Mouse (Mus musculus) embryo, embryonic 10.5 days (tissue): ENCODE measurements at regions not wholly inside any gene's neighbourhood (a gene's known extent, or its start where the extent isn't known, plus 50 kb on each side); places are given as distances from the start of the nearest gene placed in this dataset.
A peak's percentile ranks its signal among the peaks of the same experiment; 100 is the strongest.

Experiments used
- DNase-seq: peaks from one replicate; pipeline ENCODE4 v3.0.0-alpha.2; 2015; ENCODE audit warnings: low spot score

DNA sequence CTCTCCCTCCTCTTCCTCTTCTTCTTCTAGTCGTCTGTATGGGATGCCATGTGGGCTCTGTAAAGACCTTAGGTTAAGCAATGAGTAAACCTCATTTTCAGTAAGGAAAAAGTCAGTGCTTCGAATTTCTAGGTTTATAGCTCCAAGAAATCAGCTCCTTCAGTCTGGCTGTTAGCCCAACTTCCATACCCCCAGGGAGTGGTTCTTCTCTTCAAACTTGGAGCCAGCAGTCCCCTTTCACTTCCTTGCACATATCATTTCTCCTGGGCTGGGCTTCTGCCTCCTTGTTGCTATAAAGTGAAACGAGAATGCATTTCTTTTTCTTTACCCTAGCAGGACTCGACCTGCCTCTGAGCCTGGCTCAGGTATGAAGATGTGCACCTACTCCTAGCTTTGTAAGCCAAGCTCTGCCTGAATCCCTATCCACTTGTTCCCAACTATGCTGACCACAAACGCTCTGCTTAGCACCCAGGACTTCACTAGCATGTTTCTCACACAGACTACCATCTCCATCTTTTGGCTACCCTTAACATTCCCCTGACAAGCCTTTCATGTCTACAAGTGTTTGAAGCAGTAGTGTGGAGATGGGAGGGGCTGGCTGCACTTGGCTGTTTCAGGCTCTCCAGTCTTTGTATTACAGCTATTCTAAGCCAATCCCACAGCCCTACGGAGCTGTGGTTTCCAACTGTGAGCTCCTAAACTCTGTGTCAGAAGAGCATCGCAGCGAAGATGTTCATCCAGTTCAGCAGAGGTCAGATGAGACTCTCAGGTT is 243.8 kb upstream of the Tprg start:
- no peak for DNase-seq

DNA sequence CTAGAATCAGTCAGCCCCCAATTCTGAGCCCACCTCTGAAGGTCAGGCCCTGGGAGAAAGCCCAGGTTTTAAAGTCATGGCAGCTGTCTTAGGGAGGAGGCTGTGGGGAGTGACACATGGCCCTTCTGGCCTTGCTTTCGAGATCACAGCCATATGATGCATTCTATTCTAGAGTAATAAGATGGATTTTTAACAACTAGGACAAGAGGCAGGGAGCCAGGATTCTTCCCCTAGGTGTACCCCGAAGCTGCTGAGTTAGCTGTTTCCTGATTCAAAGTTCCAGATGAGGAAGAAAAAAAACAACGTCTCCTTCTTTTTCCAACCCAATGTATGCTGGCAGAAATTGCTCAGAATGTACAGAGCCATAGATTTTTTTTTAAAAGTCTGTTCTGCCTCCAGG is 242.0 kb upstream of the Tprg start:
- no peak for DNase-seq

DNA sequence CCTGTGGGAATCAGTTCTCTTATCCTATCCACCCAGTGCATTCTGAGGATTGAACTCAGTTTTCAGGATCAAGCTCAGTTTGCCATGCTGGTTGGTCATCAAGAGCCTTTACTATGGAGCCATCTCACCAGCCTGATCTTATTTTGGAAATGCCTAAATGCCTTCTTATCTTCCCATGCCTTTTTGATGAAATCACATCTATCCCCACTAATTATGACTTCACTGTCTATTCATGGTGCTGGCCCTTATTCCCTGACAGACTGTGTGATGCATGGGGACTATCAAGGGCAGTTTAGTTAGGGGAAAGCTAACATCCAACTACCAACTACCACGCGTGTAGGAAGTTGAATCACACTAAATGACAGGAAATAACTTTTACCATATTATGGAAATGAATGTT is 238.9 kb upstream of the Tprg start:
- DNase-seq = no peak

DNA sequence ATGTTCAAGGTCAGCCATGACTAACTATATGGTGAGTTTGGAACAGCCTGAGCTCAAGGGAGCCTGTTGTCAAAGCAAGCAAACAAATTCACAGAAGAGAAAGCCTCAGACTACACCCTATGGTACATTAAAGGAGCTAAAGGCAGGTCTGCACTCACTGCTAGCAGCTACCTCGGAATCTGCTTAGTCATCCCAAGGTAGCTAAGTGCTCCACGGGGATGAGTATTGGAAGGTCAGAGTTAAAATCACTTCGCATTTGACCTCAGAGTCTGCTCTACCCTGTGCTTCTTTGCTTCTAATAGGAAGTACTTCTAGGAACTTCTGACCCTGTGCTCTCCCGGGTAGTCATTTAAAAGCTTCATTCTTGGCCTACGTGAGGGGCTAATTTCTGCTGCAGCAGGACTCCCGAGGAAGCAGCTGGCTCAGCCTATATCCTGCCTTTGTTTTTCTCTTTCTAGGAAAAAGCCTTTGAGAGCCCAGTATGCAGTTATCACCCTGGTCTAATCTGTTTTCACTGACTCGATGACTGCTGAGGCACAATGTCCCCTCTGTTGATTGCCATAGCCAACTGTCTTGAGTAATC is 236.6 kb upstream of the Tprg start:
- DNase-seq = no peak

DNA sequence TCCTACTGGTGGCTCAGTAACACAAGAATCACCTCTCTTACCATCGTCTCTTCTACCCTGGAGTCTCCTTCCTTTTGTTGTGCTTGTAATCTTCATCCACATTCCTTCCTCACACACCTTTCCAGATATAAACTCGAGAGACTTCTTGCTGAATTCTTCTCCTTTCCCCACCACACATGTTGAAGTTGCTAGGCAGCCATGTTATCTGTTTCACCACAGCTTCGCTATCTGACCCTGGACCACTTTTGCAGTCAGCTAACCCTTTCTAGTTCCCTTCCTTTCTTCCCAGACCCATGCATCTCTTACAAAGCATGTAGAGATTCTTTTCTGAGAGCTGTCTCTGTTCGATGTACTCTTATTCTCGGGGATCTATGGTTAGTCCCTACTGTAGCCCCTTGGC is 235.6 kb upstream of the Tprg start:
- no peak for DNase-seq

DNA sequence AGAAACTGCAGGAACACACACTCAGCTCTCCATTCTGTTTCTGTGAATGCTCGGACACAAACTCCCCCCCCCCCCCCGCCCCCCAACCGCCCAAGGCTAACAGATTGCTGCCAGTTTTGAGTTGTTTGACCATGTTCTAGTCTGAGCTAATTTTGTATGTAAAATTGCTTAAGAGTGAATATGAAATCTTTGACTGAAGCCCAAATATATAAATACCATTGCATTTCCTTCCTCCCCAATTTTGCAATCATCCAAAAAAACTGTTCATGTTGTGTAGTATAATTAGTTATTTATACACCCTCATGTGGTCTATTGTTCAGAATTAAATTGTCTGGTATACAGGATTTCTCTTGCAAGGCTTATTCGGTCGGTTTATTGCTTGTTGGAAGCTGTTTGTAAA is 234.2 kb upstream of the Tprg start:
- no peak for DNase-seq

DNA sequence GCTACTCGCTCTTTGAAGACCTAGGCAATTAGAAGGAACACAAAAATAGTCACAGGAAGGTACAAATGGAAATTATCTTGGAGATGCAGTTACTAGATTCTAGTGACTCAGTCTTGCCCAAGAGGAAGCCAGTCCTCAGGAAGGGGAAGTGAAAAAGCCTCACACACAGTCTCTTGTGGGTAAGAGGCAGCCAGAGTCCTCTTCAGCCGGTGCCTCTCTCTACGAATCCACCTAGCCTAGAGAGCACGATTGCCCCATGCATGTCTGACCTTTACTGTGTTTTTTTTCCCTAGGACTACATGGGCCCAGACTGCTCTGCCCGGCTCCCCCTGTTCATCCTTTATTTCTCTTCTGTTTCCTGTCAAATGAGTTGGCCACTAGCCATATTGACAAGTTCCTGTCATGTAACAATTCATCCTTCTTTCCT is 233.7 kb upstream of the Tprg start:
- DNase-seq = no peak

DNA sequence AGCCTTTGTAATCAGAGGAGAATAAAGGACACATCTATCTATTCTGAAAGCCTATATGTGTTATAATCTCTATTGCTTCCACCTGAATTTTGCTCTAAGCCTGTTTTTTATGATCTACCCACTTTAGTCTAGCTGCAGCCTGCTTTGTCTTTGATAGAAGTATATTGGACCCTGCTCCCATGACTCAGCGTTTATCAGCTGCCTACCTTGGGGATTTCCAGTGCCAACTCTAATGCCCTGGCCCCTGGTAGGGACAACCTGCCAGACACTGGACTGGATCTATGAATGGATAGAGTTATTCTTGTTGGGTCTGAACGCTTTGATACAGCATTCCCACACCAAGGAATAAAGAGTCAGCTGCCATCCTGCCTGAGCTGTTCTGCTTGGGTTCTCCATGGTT is 232.3 kb upstream of the Tprg start:
- DNase-seq = no peak

DNA sequence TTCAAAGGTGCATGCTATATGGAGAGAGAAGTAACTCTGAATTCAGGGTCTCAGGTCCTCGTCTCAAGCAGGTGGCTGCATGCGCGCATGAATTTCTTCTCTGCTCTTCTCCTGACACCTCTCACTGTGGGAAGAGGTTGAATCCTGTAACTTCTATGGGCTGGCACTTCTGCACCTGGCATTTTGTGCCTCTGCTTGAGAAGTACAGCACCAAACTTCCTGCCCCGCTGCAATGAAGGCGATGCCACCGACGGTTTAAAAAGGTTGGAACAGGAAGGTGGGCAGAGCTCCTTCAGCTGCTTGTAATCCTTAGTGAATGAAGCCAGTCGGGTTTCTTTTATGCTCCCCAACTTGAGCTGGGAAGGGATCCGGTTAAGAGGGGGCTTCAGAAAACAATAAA is 231.2 kb upstream of the Tprg start:
- DNase-seq = no peak

DNA sequence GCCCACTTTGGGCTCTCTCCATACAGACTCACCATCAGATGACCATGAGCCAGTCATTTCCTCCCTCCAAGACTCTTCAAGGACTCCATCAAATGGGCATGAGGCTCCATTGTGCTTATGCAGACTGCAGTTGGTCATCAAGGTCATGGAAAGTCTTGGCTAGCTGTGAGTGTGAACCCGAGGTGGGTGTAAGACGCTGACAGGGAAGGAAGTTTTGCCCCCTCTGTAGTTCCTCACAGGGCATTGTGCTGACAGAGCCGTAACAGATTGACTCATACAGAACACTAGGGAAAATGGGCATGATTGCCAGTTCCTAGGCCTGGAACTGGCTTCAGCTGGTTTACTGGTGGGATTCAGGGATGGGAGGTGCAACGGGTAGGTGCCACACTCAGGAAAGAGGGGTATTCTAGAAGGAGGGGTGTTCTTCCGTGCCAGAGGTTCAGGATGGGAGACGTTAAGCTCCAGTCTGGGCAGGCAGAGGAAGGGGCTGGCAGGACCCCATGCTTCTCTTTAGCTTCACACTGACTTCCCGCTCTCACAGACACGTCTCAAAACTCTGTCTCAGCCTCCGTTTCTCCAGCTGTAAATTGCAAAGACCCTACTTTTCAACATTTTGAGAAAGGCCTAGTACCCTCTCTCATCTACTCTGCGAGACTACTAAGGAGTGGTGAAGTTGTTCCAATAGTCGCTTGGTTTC is 228.4 kb upstream of the Tprg start:
- no peak for DNase-seq

DNA sequence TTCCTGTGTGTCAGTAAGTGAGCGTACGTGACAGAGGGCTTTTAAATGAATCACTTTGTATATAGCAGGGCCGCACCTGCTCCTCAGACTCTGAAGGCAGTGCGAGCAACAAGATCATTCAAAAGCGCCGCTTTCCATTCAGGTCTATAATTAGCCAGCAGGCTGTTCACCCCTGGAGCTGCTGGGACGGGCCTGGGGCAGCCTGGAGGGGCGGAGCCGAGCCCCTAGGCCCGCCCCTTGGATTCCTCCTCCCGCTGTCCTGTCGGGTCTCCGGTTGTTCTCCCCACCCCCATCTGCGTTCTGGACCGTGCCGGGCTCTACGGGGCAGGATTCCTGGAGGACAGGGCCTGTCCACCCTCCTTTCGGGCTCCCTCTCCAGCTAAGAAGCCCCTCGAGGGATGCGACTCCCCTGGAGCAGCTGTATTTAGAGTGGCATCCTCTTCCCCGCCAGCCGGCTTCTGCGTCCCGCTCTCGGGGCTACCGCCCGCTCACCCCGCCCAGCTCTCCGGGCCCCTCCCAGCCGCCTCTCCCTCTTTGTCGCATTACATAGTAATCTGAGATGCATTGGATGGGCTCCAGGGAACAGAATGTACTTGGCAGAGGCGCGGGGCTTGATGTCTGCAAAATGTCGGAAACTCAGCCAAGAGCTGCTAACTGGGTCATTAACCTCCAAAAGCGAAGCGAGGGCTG is 227.7 kb upstream of the Tprg start:
- DNase-seq = peak; percentile 93

DNA sequence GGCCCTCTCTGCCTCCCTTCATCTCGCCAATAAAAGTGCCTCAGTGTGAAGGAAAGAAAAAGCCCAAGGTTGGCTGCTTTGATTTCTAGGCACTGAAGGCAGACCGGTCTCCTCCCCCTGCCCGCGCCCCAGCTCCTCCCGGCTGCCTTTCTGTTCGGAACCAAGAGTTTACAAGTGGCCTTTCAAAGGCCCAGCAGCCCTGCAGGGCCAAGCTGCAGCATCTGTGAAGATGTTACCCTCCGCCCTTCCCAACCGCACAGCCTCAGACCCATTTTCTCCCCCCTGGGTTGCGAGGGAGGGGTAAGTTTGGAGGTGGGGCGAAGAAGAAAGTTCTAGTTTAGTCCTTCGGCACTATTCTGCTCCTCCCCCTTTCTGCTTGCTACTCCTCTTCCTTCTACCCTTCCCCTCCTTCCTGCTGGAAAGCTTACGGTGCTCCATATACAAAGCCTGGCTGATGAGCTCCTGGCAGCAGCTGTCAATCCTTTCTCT is 227.1 kb upstream of the Tprg start:
- DNase-seq = peak; percentile 62

DNA sequence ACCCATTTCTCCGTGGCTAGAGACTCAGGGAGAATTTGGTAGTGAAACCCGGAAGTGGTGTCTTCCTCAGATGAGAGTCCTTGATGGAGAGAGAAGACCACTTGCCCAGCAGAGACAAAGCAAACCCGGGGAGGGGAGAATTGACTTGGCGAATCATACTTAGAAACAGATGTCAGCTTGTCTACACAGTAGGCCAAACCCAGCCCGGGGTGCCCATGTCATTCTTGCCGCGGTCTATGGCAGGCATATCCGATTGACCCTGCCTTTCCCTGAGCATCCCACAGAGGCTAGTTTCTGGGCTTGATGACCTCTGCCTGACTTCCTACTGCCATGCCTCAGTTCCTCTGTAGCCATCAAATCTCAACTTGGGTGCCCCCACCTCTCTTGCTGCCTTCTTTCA is 226.4 kb upstream of the Tprg start:
- DNase-seq = no peak

DNA sequence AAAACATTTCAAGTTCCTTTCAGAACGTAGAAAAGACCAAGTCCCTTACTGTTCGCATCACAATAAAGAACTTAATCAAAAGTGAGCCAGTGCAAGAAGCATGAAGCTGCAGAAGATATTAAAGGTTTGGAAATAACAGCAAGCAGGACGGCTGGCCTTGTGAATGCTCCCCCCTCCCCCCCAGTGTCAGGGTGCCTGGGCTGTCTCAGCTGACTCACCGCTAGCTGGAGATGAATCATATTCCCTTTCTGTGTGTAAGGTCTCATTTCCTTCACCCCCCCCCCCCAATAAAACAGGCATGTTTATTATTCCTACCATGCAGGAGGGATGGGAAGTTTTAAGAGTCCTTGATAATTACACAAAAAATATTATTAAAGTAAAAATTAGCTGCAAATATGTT is 225.0 kb upstream of the Tprg start:
- no peak for DNase-seq

DNA sequence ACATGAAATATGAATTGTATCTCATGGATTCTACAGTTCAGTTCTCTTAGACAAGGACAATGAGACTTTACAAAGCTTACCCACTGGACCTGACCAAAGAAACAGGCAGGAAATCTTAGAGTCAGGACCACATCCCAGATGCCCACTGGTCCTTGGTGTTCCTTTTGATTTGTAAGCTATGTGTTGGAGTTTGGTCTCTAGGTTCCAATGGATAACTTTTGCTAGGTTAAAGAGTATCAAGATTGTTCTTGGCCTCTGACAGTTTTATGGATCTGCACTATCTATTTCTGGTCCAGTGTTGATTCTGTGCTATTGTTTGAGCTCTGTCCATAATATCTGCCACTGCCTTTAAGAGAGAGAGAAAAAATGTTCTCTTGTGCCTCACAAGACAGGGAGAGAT is 222.6 kb upstream of the Tprg start:
- no peak for DNase-seq

DNA sequence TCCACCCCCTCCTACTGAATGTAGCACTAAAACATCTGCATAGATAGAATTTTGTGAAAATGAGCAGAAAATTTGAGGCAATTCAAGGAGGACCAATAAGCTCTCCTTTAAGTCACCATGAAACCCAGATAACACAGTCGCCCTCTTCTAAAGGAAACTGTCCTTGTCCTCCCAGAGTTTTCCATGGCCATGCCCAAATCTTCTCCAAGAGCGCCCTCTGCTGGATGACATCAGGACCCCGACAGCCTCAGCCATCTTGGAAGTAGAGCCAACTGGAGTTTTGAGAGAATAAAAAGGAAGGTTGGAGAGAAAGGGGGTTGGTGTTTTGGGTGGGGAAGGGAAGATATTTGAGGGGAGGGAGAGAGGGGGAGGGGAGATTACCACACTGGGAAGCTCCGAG is 222.1 kb upstream of the Tprg start:
- peak; percentile 93 for DNase-seq

DNA sequence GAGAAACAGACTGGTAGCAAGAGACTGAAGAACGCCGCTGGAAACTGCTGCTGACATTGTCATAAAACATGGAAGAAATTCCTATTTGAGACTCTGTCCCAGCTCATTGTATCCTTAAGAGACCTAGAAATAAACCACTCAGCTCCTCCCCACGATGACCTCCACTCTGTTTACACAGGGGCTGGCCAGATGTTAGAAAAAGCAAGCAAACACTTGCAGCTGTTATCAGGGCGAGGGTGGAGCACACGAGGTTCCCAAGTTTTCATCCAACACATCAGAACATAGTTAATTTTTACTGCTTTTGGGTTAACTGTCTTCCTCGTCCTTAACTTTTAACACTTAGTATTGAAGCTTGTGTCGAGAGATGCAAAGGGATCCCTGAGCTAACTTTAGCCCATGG is 219.8 kb upstream of the Tprg start:
- DNase-seq = peak; percentile 32

DNA sequence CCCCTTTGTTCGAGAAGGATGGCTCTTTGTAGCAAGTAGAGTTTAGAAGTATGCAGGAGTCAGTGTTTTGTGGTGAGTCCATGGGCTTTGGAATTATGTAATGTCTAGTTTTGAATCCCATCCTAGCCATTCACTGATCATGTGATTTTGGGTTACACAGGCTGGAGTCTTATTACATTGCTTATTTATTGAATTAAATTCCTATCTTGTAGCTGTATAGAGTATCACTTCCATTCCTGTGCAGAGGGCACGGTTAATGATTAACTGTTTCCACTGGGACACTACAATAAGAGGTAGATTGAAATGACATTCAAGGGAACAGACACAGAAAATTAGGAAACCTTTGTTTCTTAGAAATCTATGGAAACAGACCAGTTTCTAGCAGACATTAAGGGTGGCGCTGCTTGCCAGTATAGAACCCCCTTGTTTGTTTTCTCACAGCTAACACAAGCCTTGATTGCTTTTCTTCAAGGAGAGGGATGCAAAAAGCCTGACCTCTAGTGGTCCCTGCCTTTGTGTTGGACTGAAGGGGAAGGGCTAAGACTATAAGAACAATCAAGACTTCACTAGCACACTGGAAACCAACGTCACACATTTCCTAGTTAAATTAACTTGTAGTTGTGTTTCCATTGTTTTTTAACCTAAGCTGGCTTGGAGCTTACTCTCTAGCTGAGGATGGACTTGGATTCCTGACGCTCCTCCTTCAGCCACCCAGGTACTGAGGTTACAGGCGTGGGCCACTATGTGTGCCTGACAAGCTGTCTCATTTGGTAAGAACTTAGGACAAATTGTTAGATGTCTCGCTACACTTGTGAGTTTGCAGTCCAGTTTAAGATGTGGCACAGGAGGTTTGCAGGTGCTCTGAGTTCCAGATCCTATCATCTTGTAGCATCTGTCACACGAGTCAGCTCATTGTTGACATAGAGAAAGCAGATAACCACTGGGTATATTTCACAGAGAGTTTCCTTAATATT is 219.1 kb upstream of the Tprg start:
- DNase-seq = peak; percentile 62

DNA sequence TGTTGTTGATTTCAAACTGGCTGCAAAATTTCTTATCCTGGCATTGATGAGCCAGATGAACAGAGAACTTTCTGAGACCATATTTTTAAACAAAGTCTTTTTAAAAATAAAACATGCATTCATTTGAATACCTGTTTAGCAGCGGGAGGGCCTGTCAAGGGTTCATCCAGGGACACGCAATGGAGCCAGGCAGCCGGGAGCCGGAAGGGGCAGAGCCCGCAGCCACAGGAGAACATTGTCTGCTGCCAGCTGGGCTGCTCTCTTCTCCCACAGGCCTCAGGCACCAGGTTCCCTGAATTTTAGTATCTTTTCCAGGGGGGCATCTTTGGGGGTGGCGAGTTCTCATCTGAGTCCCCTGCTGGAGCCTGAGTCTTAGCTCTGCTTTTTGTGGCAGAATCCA is 205.8 kb upstream of the Tprg start:
- no peak for DNase-seq

DNA sequence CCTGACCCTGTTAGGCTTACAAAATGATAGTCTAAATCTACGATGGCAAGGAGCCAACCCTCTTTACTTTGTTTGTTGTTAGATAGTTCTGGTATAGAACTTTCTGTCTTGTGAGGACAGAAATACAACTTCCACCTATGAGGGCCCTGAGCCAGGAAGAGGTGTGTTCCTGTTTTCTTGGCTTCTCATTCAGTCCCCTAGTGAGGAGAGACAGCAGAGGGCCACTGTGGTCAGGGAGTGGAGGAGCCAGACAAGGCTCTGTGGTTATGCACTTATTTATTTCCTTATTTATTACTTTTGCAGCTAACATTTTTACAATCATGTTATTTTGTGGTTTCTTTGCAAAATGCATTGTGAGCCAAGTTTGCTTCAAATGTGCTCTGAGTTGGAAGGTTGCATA is 202.9 kb upstream of the Tprg start:
- DNase-seq = no peak
